In genomic region chr2:3726501-3727078, GRCm38 (mm10) we compare ENCODE assay signal across 8 mouse cellular contexts.
DNase-seq lines count a peak whose midpoint lies in the region; ATAC-seq lines count a peak whose summit lies in the region.

No protein-coding gene starts in this region.

- H3K27me3 ChIP-seq in kidney, embryonic 14.5 days (ENCODE audit: control insufficient read depth, insufficient read depth, low read length): no peaks in the 10 kb centered on the region
- no peaks in the 10 kb centered on the region for H3K27me3 ChIP-seq in embryonic facial prominence, embryonic 12.5 days
- H3K27me3 ChIP-seq in limb, embryonic 12.5 days: no peaks in the 10 kb centered on the region
- H3K27me3 ChIP-seq in stomach, embryonic 15.5 days (replicated peaks): no peaks in the 10 kb centered on the region
- H3K27me3 ChIP-seq in hindbrain, embryonic 16.5 days (replicated peaks; ENCODE audit: control insufficient read depth, insufficient read depth, low read length): no peaks in the 10 kb centered on the region

- no peak for ATAC-seq in kidney, embryonic 14.5 days (ENCODE audit: low FRiP score, low TSS enrichment)
- ATAC-seq in embryonic facial prominence, embryonic 12.5 days (ENCODE audit: insufficient number of reproducible peaks, insufficient read depth, low FRiP score, low TSS enrichment): no peak
- ATAC-seq in limb, embryonic 12.5 days (ENCODE audit: insufficient number of reproducible peaks, insufficient read depth, low FRiP score, low TSS enrichment, low read depth): 0 out of 2 replicates have a peak, but pooled peaks have one; percentile 56
- no peak for ATAC-seq in stomach, embryonic 15.5 days (ENCODE audit: insufficient read depth, low FRiP score, low read depth)
- no peak for ATAC-seq in hindbrain, embryonic 16.5 days

- no peaks in the 10 kb centered on the region for H3K9me3 ChIP-seq in kidney, embryonic 14.5 days (ENCODE audit: control insufficient read depth, low read length)
- no peaks in the 10 kb centered on the region for H3K9me3 ChIP-seq in embryonic facial prominence, embryonic 12.5 days
- H3K9me3 ChIP-seq in limb, embryonic 12.5 days: no peaks in the 10 kb centered on the region
- H3K9me3 ChIP-seq in stomach, embryonic 15.5 days: no peaks in the 10 kb centered on the region
- H3K9me3 ChIP-seq in hindbrain, embryonic 16.5 days (ENCODE audit: control insufficient read depth, low read length): no peaks in the 10 kb centered on the region

- no peak for DNase-seq in kidney, postnatal 4 days
- DNase-seq in CD4-positive helper T cell, adult 2 months (ENCODE audit: low read depth, low spot score): peak; percentile 86
- no peak for DNase-seq in cerebellum, postnatal 36 days

- no peaks in the 10 kb centered on the region for H3K36me3 ChIP-seq in kidney, embryonic 14.5 days (ENCODE audit: control insufficient read depth, insufficient read depth, low read length)
- no peaks in the 10 kb centered on the region for H3K36me3 ChIP-seq in embryonic facial prominence, embryonic 12.5 days
- no peaks in the 10 kb centered on the region for H3K36me3 ChIP-seq in limb, embryonic 12.5 days
- no peaks in the 10 kb centered on the region for H3K36me3 ChIP-seq in stomach, embryonic 15.5 days
- no peaks in the 10 kb centered on the region for H3K36me3 ChIP-seq in hindbrain, embryonic 16.5 days (ENCODE audit: control insufficient read depth, insufficient read depth, low read length)

- no peak overlapping the region; the same call in 1 of the 2 replicates for H3K4me2 ChIP-seq in kidney, embryonic 14.5 days (replicated peaks; ENCODE audit: low read depth, low read length)
- peak overlapping the region; percentile 17; the same call in 1 of the 2 replicates for H3K4me2 ChIP-seq in embryonic facial prominence, embryonic 12.5 days (replicated peaks)
- H3K4me2 ChIP-seq in limb, embryonic 12.5 days: peak overlapping the region; percentile 33
- H3K4me2 ChIP-seq in stomach, embryonic 15.5 days: peak overlapping the region; percentile 17; the same call in 1 of the 2 replicates
- no peak overlapping the region for H3K4me2 ChIP-seq in hindbrain, embryonic 16.5 days (ENCODE audit: low read length)

- H3K4me3 ChIP-seq in kidney, embryonic 14.5 days (ENCODE audit: low read length): no peak overlapping the region
- no peak overlapping the region for H3K4me3 ChIP-seq in embryonic facial prominence, embryonic 12.5 days
- no peak overlapping the region for H3K4me3 ChIP-seq in limb, embryonic 12.5 days (replicated peaks)
- no peak overlapping the region for H3K4me3 ChIP-seq in stomach, embryonic 15.5 days (replicated peaks)
- H3K4me3 ChIP-seq in hindbrain, embryonic 16.5 days (ENCODE audit: low read length): no peak overlapping the region

- H3K27ac ChIP-seq in kidney, embryonic 14.5 days (ENCODE audit: low read depth, low read length): peak overlapping the region; percentile 76; the same call in 1 of the 2 replicates
- H3K27ac ChIP-seq in embryonic facial prominence, embryonic 12.5 days: peak overlapping the region; percentile 12; the same call in 1 of the 2 replicates
- H3K27ac ChIP-seq in limb, embryonic 12.5 days: peak overlapping the region; percentile 62
- peak overlapping the region; percentile 46 for H3K27ac ChIP-seq in stomach, embryonic 15.5 days
- H3K27ac ChIP-seq in hindbrain, embryonic 16.5 days (ENCODE audit: low read depth, low read length): no peak overlapping the region

- H3K4me1 ChIP-seq in kidney, embryonic 14.5 days (ENCODE audit: control insufficient read depth, insufficient read depth, low read length): 0 out of 2 replicates have a peak, but pooled peaks cover 4% of the 10 kb centered on the region
- peaks cover 21% of the 10 kb centered on the region for H3K4me1 ChIP-seq in embryonic facial prominence, embryonic 12.5 days
- H3K4me1 ChIP-seq in limb, embryonic 12.5 days (replicated peaks): peaks cover 37% of the 10 kb centered on the region
- peaks cover 24% of the 10 kb centered on the region; the same call in 1 of the 2 replicates for H3K4me1 ChIP-seq in stomach, embryonic 15.5 days
- H3K4me1 ChIP-seq in hindbrain, embryonic 16.5 days (ENCODE audit: control insufficient read depth, insufficient read depth, low read depth, low read length): no peaks in the 10 kb centered on the region

- WGBS in kidney, embryonic 14.5 days: 37% methylated on average over 13 of the region's 13 CpGs
- 48% methylated on average over 13 of the region's 13 CpGs for WGBS in embryonic facial prominence, embryonic 12.5 days
- 35% methylated on average over 13 of the region's 13 CpGs for WGBS in limb, embryonic 12.5 days
- WGBS in stomach, embryonic 15.5 days: 48% methylated on average over 13 of the region's 13 CpGs
- WGBS in hindbrain, embryonic 16.5 days: 65% methylated on average over 13 of the region's 13 CpGs

- peak overlapping the region; percentile 9 for H3K9ac ChIP-seq in kidney, embryonic 14.5 days (ENCODE audit: low read depth, low read length)
- no peak overlapping the region for H3K9ac ChIP-seq in embryonic facial prominence, embryonic 12.5 days
- H3K9ac ChIP-seq in limb, embryonic 12.5 days (replicated peaks): 0 out of 2 replicates have a peak overlapping the region, but pooled peaks have one; percentile 14
- H3K9ac ChIP-seq in stomach, embryonic 15.5 days: no peak overlapping the region
- H3K9ac ChIP-seq in hindbrain, embryonic 16.5 days (ENCODE audit: low read depth, low read length): no peak overlapping the region

Comparison
In these comparisons a context has a peak if more than half of its experiments do, and no peak if none do; other contexts are left out.
1. H3K4me2 ChIP-seq: peak in embryonic facial prominence, embryonic 12.5 days (single experiment), limb, embryonic 12.5 days (single experiment) and stomach, embryonic 15.5 days (single experiment); none in kidney, embryonic 14.5 days (single experiment) and hindbrain, embryonic 16.5 days (single experiment).
2. H3K9ac ChIP-seq: peak in kidney, embryonic 14.5 days (single experiment) and limb, embryonic 12.5 days (single experiment); none in embryonic facial prominence, embryonic 12.5 days (single experiment), stomach, embryonic 15.5 days (single experiment) and hindbrain, embryonic 16.5 days (single experiment).